Mouse (Mus musculus) liver, embryonic 12.5 days (tissue): ENCODE measurements around the gene Fbxw2. TPM values are rescaled to one million over a fixed set of nuclear protein-coding genes. Genes with fewer than 3 reads are reported as not detected.
"Not testable (repeated sequence)": the region's sequence is repeated elsewhere in the genome, so short reads cannot be mapped to it uniquely, and the experiment has no call there.

ENCODE experiments used
- ATAC-seq: fragments of 200-750 bp; cut with Nextera tagmentation; 2 replicates; pipeline ENCODE4 v1.8.0; 2017; ENCODE audit warnings: moderate number of reproducible peaks, mild to moderate bottlenecking, moderate library complexity
- H3K27ac ChIP-seq: fragments of 300-500 bp; sonication (generic); 2 replicates; pipeline ENCODE4 v1.5.1; 2016; ENCODE audit warnings: mild to moderate bottlenecking
- H3K27me3 ChIP-seq: fragments of 300-500 bp; sonication (generic); replicated peaks from 2 replicates; pipeline ENCODE4 v1.6.1; 2016; ENCODE audit warnings: mild to moderate bottlenecking, moderate library complexity
- H3K36me3 ChIP-seq: fragments of 300-500 bp; sonication (generic); 2 replicates; pipeline ENCODE4 v1.6.1; 2016; ENCODE audit warnings: mild to moderate bottlenecking, moderate library complexity
- H3K4me1 ChIP-seq: fragments of 300-500 bp; sonication (generic); 2 replicates; pipeline ENCODE4 v1.6.1; 2016
- H3K4me2 ChIP-seq: fragments of 300-500 bp; sonication (generic); 2 replicates; pipeline ENCODE4 v1.6.1; 2016; ENCODE audit warnings: mild to moderate bottlenecking, moderate library complexity
- H3K4me3 ChIP-seq: fragments of 300-500 bp; sonication (generic); 2 replicates; pipeline ENCODE4 v1.5.1; 2016; ENCODE audit warnings: mild to moderate bottlenecking, moderate library complexity
- H3K9ac ChIP-seq: fragments of 300-500 bp; sonication (generic); 2 replicates; pipeline ENCODE4 v1.6.1; 2016; ENCODE audit warnings: mild to moderate bottlenecking, moderate library complexity
- H3K9me3 ChIP-seq: fragments of 300-500 bp; sonication (generic); replicated peaks from 2 replicates; pipeline ENCODE4 v1.6.1; 2016; ENCODE audit warnings: mild to moderate bottlenecking, moderate library complexity
- WGBS: fragments of 180-500 bp; shearing (Covaris S2); methylation state at CpG from one replicate; pipeline ENCODE4 v1.1.7; 2016; ENCODE audit not compliant: insufficient replicate concordance; 5-methylcytosine and 5-hydroxymethylcytosine counted together
- polyA plus RNA-seq: library from polyadenylated mRNA; unstranded; fragments of >200 nt; fragmentation: Nextera tagmentation; extraction: Ambion mirVana; gene quantifications from 2 replicates; pipeline ENCODE4 v1.2.1, GENCODE M21; 2016

The Fbxw2 gene
- polyA plus RNA-seq, 1 experiment from 2014 or later: 71.9 TPM

GRCm38 (mm10) chr2:34808057-34808456 lies 18.1 kb downstream of the Fbxw2 start:
- peak overlapping the region; percentile 62 for H3K27ac ChIP-seq
- no peak for ATAC-seq
- peaks cover 79% of the 10 kb centered on the region for H3K4me1 ChIP-seq
- peaks cover 91% of the 10 kb centered on the region for H3K36me3 ChIP-seq
- no peaks in the 10 kb centered on the region for H3K9me3 ChIP-seq
- 41% methylated on average over 2 of the region's 2 CpGs for WGBS
- H3K4me3 ChIP-seq: no peak overlapping the region
- H3K27me3 ChIP-seq: no peaks in the 10 kb centered on the region
- H3K4me2 ChIP-seq: no peak overlapping the region
- H3K9ac ChIP-seq: peak overlapping the region; percentile 12; the same call in 1 of the 2 replicates

GRCm38 (mm10) chr2:34805364-34805950 lies 20.7 kb downstream of the Fbxw2 start:
- WGBS: 74% methylated on average over 10 of the region's 10 CpGs
- Histone ChIP-seq H3K9me3 (no peaks in the 10 kb centered on the region), H3K4me2 (peak overlapping the region; percentile 72), H3K27ac (peak overlapping the region; percentile 91), H3K27me3 (no peaks in the 10 kb centered on the region), H3K9ac (peak overlapping the region; percentile 49), H3K4me3 (peak overlapping the region; percentile 9), H3K36me3 (peaks cover 65% of the 10 kb centered on the region), H3K4me1 (peaks cover 80% of the 10 kb centered on the region)
- ATAC-seq: peak; percentile 42; the same call in 1 of the 2 replicates

GRCm38 (mm10) chr2:34804815-34805214 lies 21.3 kb downstream of the Fbxw2 start:
- Histone ChIP-seq H3K4me1 (peaks cover 80% of the 10 kb centered on the region), H3K9me3 (no peaks in the 10 kb centered on the region), H3K27me3 (no peaks in the 10 kb centered on the region), H3K4me3 (peak overlapping the region; percentile 78), H3K4me2 (peak overlapping the region; percentile 72), H3K9ac (peak overlapping the region; percentile 49), H3K36me3 (peaks cover 59% of the 10 kb centered on the region), H3K27ac (peak overlapping the region; percentile 91)
- peak; percentile 60 for ATAC-seq
- WGBS: 46% methylated on average over 1 of the region's 1 CpGs

- 87% methylated on average over 2 of the region's 2 CpGs for WGBS
- Histone ChIP-seq H3K27me3 (no peaks in the 10 kb centered on the region), H3K4me2 (peak overlapping the region; percentile 72), H3K9ac (peak overlapping the region; percentile 49), H3K9me3 (no peaks in the 10 kb centered on the region), H3K27ac (peak overlapping the region; percentile 91), H3K36me3 (peaks cover 53% of the 10 kb centered on the region), H3K4me1 (peaks cover 74% of the 10 kb centered on the region), H3K4me3 (peak overlapping the region; percentile 78)
- no peak for ATAC-seq
Measured at GRCm38 (mm10) chr2:34804172-34804571, 21.9 kb downstream of the Fbxw2 start.

- peak overlapping the region; percentile 49 for H3K9ac ChIP-seq
Measured at GRCm38 (mm10) chr2:34803746-34804145, 22.4 kb downstream of the Fbxw2 start.

GRCm38 (mm10) chr2:34802565-34803245 lies 23.4 kb downstream of the Fbxw2 start:
- Histone ChIP-seq H3K4me3 (peak overlapping the region; percentile 78), H3K4me2 (peak overlapping the region; percentile 72), H3K9ac (peak overlapping the region; percentile 89), H3K36me3 (peaks cover 39% of the 10 kb centered on the region), H3K4me1 (peaks cover 73% of the 10 kb centered on the region), H3K27ac (peak overlapping the region; percentile 95)
- ATAC-seq: peak; percentile 33
- H3K27me3 ChIP-seq, H3K9me3 ChIP-seq: not testable (repeated sequence)
- WGBS: under 1% methylated on average over 31 of the region's 32 CpGs

More at GRCm38 (mm10) chr2:34803746-34804145, 22.4 kb downstream of the Fbxw2 start:
- WGBS: 76% methylated on average over 3 of the region's 3 CpGs
- peaks cover 48% of the 10 kb centered on the region for H3K36me3 ChIP-seq
- H3K4me1 ChIP-seq: peaks cover 74% of the 10 kb centered on the region
- H3K4me2 ChIP-seq: peak overlapping the region; percentile 72
- H3K9me3 ChIP-seq: no peaks in the 10 kb centered on the region
- no peak for ATAC-seq
- H3K27me3 ChIP-seq: no peaks in the 10 kb centered on the region
- peak overlapping the region; percentile 91 for H3K27ac ChIP-seq
- peak overlapping the region; percentile 78 for H3K4me3 ChIP-seq

GRCm38 (mm10) chr2:34801516-34802482 lies 24.3 kb downstream of the Fbxw2 start:
- Histone ChIP-seq H3K27ac (peak overlapping the region; percentile 95), H3K27me3 (no peaks in the 10 kb centered on the region), H3K4me3 (peak overlapping the region; percentile 78), H3K9ac (peak overlapping the region; percentile 89), H3K4me1 (peaks cover 69% of the 10 kb centered on the region), H3K36me3 (peaks cover 36% of the 10 kb centered on the region), H3K4me2 (peak overlapping the region; percentile 72), H3K9me3 (no peaks in the 10 kb centered on the region)
- 4% methylated on average over 39 of the region's 39 CpGs for WGBS
- peak; percentile 86 for ATAC-seq

GRCm38 (mm10) chr2:34800371-34800770 lies 25.7 kb downstream of the Fbxw2 start:
- peak overlapping the region; percentile 85 for H3K9ac ChIP-seq
- no peaks in the 10 kb centered on the region for H3K27me3 ChIP-seq
- no peaks in the 10 kb centered on the region for H3K9me3 ChIP-seq
- ATAC-seq: no peak
- peak overlapping the region; percentile 81 for H3K4me2 ChIP-seq
- peaks cover 34% of the 10 kb centered on the region for H3K36me3 ChIP-seq
- peak overlapping the region; percentile 73 for H3K4me3 ChIP-seq
- peaks cover 55% of the 10 kb centered on the region for H3K4me1 ChIP-seq
- H3K27ac ChIP-seq: peak overlapping the region; percentile 89
- WGBS: 37% methylated on average over 7 of the region's 7 CpGs

GRCm38 (mm10) chr2:34799357-34800256 lies 26.5 kb downstream of the Fbxw2 start, which contains the start of gene Rabepk:
Gene Rabepk, minus strand, starts transcription at chr2:34799912.
- H3K4me3 ChIP-seq: peak within 1 kb of the TSS; percentile 73
- H3K4me2 ChIP-seq: peak within 1 kb of the TSS; percentile 81
- H3K27me3 ChIP-seq: no peaks in the 10 kb centered on the region
- H3K36me3 ChIP-seq: peaks cover 36% of the 10 kb centered on the region
- H3K4me1 ChIP-seq: peaks cover 48% of the 10 kb centered on the region
- ATAC-seq: peak; percentile 78
- peak within 1 kb of the TSS; percentile 85 for H3K9ac ChIP-seq
- no peaks in the 10 kb centered on the region for H3K9me3 ChIP-seq
- WGBS: 2% methylated on average over 44 of the region's 44 CpGs
- H3K27ac ChIP-seq: peak within 1 kb of the TSS; percentile 89

GRCm38 (mm10) chr2:34795426-34795825 lies 30.7 kb downstream of the Fbxw2 start:
- no peak for ATAC-seq
- Histone ChIP-seq H3K9me3 (no peaks in the 10 kb centered on the region), H3K4me3 (no peak overlapping the region), H3K4me2 (no peak overlapping the region), H3K4me1 (peaks cover 27% of the 10 kb centered on the region), H3K9ac (no peak overlapping the region), H3K27ac (no peak overlapping the region), H3K36me3 (peaks cover 43% of the 10 kb centered on the region), H3K27me3 (no peaks in the 10 kb centered on the region)
- 80% methylated on average over 7 of the region's 7 CpGs for WGBS

- no peaks in the 10 kb centered on the region for H3K9me3 ChIP-seq
- H3K27me3 ChIP-seq: no peaks in the 10 kb centered on the region
- peaks cover 25% of the 10 kb centered on the region for H3K4me1 ChIP-seq
- no peak for ATAC-seq
- no peak overlapping the region for H3K4me3 ChIP-seq
- peaks cover 51% of the 10 kb centered on the region for H3K36me3 ChIP-seq
- WGBS: 86% methylated on average over 2 of the region's 2 CpGs
- no peak overlapping the region for H3K9ac ChIP-seq
- H3K4me2 ChIP-seq: no peak overlapping the region
- H3K27ac ChIP-seq: no peak overlapping the region
Measured at GRCm38 (mm10) chr2:34794511-34794910, 31.6 kb downstream of the Fbxw2 start.
